Mouse (Mus musculus) cerebellum, postnatal 14 days (tissue): ENCODE data around the gene Pitpnm3.

ENCODE experiments used
- DNase-seq, 2 experiments: peaks; one replicate each; pipeline ENCODE4 v3.0.0; 2021; ENCODE audit warnings: mixed read lengths in 2 of 2

The Pitpnm3 gene

DNA sequence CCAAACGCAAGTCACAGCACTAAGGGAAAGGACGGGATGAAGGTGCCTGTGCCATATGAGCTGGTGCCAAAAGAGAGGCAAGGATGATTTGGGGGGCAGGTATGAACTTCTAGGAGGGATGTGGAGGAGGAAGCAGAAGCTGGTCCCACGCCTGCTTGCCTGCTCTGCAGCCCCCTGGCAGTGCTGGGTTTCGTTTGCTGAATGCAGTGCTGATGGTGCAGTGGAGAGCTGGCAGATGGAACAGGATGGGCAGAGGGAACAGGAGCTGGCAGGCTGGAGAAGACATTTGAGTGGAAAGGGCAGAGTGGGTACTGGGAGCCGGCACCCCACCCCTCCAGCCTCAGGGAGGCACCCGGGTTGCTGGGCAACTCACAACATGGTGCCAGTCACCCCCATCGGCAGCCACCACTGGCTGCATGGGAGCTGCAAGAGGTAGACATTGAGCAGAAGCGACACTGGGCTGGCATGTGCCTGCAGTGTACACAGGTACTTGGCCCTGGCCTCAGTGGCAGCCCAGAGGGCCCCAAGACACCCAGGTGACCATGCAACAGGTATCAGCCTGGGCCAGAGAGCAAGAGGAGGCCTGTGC is 86.3 kb downstream of the Pitpnm3 start:
- DNase-seq = no peak

GRCm38 (mm10) chr11:72048730-72049129 is 86.8 kb downstream of the Pitpnm3 start:
- DNase-seq = no peak

DNA sequence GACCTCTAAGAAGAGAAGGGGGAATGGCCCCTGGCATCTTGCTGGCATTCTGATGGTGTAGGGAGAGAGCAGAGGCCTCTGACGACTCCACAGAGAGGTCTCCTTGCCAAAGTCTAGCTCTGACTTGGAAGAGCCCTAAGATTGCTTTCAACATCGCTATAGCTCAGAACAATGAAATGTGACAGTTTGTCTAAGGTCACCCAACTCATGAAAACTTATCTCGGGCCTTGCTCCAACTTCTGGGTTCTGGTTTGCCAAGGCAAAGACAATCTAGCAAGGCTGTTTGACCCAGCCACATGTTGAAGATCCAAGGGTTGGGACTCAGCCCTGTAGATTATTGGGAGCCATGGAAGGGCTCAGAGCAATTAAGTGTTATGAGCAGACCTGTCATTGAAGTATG is 91.3 kb downstream of the Pitpnm3 start:
- DNase-seq = no peak

- no peak for DNase-seq
Observed at GRCm38 (mm10) chr11:72042631-72043030, 92.9 kb downstream of the Pitpnm3 start.

GRCm38 (mm10) chr11:72041768-72042607 is 93.6 kb downstream of the Pitpnm3 start, which contains the start of gene Pimreg:
TSS of gene Pimreg (plus strand) at chr11:72042032.
- DNase-seq = peak; percentile 90 to 92

GRCm38 (mm10) chr11:72041290-72041767 is 94.2 kb downstream of the Pitpnm3 start:
- no peak for DNase-seq

GRCm38 (mm10) chr11:72039599-72040386 is 95.8 kb downstream of the Pitpnm3 start:
- no peak for DNase-seq

DNA sequence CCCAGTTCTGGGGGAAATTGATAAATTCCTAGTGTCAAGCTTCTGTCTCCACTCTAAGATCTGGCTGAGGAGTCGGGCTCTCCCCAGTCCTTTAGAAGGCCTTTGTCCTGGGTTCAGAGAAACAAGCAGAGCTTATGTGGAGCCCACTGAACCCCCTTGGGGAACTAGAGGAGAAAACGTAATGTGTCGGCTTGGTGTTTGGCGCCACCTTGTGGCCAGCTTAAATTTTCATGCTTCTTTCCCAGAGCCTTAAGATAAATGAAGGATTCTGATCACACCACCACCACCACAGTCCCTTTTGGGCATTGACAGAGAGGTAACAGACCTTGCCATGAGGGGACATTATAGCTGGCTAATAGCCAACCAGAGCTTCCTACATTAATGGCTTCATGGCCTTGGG is 97.6 kb downstream of the Pitpnm3 start:
- DNase-seq = peak; percentile 91 to 92

DNA sequence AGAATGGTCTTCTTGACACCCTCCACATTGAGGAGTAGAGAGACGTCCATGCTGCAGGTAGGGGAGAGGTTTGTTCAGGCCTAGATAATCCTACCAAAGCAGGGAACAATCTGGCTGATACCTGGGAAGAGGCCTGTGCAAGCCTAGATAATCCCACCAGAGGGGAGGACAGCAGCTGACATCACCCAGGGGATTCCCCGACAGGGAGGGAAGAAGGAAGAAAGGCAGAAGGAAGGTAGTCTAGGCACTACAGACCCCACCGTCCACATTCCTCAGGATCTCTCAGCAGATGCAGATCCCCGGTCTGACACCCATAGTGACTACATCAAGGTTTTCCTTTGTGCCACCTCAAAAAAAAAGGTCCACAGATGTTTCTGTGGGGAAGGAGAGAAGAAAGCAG is 98.2 kb downstream of the Pitpnm3 start, which contains the start of gene Aipl1:
TSS of gene Aipl1 (minus strand) at position 101 of the 400 bp plus-strand sequence.
- no peak for DNase-seq

- no peak for DNase-seq
Observed at GRCm38 (mm10) chr11:72032589-72032988, 103.0 kb downstream of the Pitpnm3 start.

GRCm38 (mm10) chr11:72032091-72032490 is 103.5 kb downstream of the Pitpnm3 start:
- DNase-seq = no peak

DNA sequence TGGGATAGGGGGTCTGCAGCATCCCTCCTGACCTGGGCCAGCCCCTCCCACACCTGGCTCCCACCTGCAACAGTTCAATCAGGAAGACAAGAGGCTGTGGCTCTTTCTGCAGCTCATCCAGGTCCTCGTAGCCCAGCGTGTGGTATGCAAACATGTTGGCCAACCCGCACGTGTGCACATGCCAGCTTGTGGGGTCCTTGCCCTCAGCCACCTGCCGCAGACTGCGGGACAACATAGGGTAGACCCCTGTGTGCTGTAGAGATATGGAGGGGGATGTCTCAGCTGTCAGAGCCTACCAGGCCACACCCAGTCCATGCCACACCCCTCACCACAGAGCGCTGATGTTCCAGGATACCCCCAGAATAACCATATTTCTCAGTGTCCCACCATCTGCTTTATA is 104.2 kb downstream of the Pitpnm3 start:
- DNase-seq = no peak

DNA sequence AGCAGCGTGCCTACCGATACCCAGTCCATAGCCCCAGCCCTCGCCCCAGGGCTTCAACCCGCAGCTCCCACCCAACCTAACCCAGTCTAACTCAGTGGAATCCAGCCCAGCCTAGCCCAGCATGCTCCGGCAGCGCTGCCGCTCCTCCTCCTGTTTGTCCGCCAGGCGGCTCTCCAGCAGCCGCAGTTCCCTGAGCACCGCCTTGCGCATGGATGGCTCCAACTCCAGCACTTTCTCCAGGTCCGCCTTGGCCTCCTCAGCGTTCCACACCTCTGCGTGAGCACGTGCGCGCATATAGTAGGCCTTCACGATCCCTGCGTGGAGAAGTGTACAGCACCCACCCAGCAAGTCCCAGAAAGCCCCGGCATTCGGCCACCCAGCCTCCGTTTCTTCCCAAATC is 106.4 kb downstream of the Pitpnm3 start:
- DNase-seq = peak; percentile 69 to 70

- no peak for DNase-seq
Observed at GRCm38 (mm10) chr11:72027836-72028235, 107.7 kb downstream of the Pitpnm3 start.

- DNase-seq = no peak
Observed at GRCm38 (mm10) chr11:72026516-72026915, 109.1 kb downstream of the Pitpnm3 start.

DNA sequence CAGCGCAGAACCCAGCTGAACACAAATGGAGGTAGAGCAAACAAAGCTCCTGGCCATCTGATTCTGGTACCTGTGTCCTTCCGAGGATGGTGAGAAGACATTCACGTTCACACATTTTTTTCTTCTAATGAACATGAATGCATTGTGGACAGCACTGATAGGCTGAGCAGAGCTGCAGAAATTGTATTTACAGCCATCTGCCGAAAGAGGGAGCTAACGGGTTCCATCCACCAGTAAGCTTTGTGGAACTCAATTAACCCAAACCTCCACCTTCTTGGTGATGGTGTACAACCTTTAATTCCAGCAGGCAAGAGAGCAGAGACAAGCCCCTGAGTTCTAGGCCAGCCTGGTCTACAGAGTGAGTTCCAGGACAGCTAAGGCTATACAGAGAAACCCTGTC is 109.7 kb downstream of the Pitpnm3 start:
- peak; percentile 54 to 62 for DNase-seq

DNA sequence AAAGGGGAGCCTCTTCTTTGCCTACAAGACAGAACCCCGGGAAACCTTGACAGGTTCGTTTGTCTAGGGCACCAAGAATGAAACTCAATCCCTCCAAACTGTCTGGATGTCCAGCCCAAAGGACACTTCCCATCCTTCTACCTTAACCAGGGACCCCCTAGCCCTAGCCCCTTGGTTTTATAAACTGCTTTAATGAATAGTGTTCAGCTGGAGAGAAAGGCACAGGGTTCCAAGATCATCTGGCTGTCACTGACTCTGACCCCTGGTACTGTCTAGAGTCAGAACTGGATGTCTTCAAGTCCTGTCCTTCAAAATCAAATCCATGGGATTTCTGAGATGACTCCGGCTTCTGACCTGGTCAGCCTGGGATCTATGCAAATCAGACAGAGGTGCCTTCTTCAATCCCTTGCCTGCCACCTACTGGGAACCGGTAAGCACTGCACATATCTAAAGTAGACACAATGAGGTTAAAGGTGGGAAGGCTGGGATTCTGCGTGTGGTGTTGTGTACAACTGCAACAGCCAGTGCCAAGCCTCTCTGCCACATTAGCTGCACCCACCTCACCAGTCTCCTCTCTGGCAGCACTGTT is 111.3 kb downstream of the Pitpnm3 start:
- DNase-seq = peak; percentile 90

DNA sequence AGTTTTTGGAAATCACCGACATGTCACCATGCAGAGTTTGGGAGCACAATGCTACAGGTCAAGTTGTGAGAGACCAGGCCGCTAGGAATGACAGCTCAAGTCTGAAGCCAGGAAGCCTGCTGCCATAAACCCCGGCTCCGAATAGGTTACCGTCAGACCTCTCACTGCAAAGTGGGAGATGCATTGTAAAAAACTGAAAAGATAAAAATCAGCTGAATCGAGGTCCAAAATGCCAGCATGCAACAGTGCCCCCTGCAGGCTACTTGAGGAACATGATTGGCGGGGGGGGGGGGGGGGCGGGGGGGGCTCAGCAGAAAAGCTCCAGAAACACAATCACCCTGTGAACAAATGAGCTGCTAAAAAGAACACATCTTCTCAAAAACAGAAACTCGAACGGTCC is 112.0 kb downstream of the Pitpnm3 start:
- peak; percentile 60 to 72 for DNase-seq

DNA sequence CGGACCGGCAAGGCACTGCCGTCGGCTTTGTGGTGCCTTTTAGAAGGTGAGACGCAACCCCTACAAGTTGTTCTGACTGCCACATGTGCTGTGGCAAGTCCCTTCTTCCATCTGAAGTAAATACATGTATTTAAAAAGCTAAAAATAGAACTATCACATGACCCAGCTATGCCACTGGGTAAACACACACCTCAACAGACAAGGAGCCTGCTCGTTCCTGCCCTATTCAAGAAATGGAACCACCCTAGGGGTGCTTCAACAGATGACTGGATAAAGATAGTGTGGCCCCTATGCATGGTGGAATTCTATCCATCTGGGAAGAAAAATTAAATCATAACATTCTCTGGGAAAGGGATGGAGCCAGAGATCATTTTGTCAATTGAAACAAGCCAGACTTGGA is 112.8 kb downstream of the Pitpnm3 start:
- no peak for DNase-seq

- no peak for DNase-seq
Observed at GRCm38 (mm10) chr11:72021015-72021414, 114.6 kb downstream of the Pitpnm3 start.

GRCm38 (mm10) chr11:72017253-72017601 is 118.4 kb downstream of the Pitpnm3 start:
- peak in 1 of 2 experiments; percentile 43 for DNase-seq

GRCm38 (mm10) chr11:72016518-72017252 is 118.9 kb downstream of the Pitpnm3 start:
- DNase-seq = no peak
